Mouse (Mus musculus): ENCODE results near the gene Tmem206.

Tmem206 gene

GRCm38 (mm10) chr1:191307766-191308455, 17.8 kb upstream of the Tmem206 start:
- no peak for DNase-seq (ENCODE audit: low spot score in 2 of 2)

GRCm38 (mm10) chr1:191311296-191311898, 14.3 kb upstream of the Tmem206 start:
- DNase-seq (ENCODE audit: low spot score in 2 of 2) = no peak

DNA sequence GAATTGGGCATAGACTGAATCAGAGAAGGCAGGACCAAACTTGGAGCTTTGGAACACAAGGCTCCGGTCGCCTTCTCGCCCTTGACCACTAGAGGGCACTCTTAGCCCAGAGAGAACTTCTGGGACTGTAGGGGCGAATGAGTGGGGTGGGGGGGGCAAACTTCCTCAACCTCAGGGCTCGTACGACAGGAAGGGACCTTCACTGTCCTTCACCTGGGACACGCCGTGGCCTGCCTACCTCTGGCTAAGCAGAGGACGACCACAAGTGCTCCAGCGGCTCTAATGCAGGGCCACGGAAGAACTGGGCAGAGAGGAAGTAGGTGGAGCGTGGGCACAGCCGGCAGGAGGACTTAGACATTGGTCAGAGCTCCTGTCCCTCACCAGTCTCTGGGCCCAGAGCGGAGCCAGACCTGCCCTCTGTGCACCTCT, 13.2 kb upstream of the Tmem206 start:
- DNase-seq (ENCODE audit: low spot score in 2 of 2) = peak; percentile 80 to 83

DNA sequence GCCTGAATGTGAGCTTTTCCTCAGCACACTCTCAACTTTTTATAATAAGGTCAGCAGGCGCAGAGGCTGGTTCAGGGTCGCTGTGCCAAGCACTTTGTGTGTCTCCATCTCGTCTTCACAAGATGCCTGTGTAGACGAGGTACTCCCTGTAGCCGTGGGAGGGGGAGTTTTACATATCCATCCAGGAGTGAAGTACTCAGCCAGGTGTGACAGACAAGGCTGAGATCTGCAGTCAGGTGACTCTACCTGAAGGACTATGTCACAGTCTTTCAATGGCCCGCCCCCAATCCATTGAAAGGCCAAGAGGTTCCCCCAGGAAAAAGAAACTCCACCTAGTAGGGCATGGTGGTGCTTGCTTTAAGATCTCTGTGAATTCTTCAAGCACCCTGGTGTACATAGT, 12.6 kb upstream of the Tmem206 start:
- DNase-seq (ENCODE audit: low spot score in 2 of 2) = no peak

DNA sequence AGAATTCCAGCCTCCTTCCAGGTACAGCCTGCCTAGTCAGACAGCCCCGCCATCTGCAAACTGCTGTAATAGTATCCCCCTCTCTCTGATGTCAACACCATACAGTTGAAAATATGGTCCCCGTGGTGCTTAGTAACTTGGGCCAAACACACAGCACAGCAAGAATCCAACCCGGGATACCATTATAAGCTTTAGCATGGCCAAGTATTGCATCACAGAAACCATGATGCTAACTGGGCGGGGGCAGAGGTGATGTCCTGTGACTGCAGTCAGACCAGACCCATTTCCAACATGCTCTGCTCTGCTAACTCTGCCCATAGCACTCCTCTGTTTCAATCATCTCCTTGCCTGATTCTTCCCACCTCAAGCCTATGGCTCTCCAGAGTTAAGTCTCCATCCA, 11.8 kb upstream of the Tmem206 start:
- DNase-seq (ENCODE audit: low spot score in 2 of 2) = no peak

DNA sequence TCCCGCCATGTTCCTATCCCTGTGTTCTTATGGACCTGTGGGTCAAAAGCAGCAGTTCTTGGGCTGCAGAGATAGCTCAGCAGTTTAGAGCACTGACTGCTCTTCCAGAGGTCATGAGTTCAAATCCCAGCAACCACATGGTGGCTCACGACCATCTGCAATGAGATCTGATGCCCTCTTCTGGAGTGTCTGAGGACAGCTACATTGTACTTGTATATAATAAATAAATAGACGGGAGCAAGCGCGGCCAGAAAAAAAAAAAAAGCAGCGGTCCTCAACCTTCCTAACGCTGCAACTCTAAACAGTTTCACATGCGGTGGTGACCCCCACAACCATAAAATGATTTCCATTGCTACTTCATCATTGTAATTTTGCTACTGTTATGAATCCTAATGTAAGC, 8.9 kb upstream of the Tmem206 start:
- DNase-seq (ENCODE audit: low spot score in 2 of 2) = no peak

GRCm38 (mm10) chr1:191317591-191318196, 8.0 kb upstream of the Tmem206 start, which contains the start of gene Nenf:
Nenf (minus strand) TSS chr1:191318194.
- DNase-seq (ENCODE audit: low spot score in 2 of 2) = peak; percentile 74 to 75

DNA sequence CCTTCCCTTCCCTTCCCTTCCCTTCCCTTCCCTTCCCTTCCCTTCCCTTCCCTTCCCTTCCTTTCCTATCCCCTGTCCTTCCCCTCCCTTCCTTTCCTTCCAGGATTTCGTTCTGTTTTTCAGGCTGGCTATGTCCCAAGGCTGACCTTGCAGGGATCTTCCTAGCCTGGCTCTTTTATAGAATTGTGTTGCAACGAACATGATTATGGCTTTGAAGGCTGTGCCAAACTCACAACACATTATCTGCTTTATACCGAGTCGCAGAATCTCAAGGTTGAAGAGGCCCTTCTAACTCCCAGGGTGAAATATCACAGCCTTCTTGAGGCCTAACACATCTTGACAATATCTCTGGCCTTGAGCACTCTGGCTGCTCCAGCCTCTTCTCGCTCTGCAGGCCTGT, 7.0 kb upstream of the Tmem206 start:
- DNase-seq (ENCODE audit: low spot score in 2 of 2) = no peak

DNA sequence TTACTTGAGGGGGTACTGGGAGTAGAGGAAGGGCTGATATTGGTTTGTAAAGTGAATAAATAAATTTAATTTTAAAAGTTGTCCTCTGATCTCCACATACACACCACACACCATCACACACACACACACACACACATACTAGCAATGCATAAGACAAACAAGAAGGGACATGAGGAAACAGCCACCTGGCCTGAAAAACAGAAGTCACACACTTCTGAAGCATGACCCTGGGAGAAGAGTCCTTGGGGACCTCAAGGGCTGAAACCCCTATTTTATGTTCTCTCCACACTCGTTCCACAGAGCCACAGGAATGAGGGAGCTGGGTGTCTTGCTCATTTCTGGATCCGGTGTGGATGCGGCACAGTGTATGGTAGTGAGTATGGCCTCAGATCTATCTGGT, 2.3 kb upstream of the Tmem206 start:
- DNase-seq (ENCODE audit: low spot score in 2 of 2) = no peak

- no peak for DNase-seq (ENCODE audit: low spot score in 2 of 2)
Observed at GRCm38 (mm10) chr1:191324733-191325590, 750 bp upstream of the Tmem206 start.

DNA sequence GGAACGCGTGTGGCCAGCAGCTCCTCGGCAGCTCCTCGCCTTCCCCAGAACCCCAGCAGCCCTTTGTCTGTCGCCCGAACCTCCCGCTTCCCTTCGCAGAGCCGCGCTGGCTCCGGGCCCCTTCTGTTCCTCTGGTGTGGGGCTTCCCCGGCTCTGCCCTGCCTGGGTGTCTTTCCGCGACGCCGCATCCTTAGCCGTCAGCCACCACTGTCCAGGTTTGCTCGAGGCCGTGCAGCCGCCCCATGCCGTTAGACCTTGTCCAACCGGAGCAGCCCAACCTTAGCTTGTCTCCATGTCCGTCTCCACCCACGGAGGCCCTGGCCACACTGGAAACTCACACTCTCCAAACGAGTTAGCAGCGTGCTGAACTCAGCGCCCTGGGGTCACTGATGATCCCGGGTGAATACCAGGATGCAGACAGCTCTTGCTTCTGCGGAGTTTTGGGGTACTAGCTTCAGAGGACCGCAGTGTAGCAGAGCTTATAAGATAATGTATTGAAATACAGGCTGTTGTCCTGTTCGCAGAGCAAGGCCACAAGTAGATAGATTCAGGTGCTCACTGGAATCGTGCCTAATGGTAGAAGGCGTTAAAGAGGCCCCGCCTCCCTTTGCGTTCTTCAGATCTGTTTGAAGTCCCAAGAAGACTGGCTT, 646 bp downstream of the Tmem206 start:
- DNase-seq (ENCODE audit: low spot score in 2 of 2) = peak; percentile 64 to 67

- no peak for DNase-seq (ENCODE audit: low spot score in 2 of 2)
Observed at GRCm38 (mm10) chr1:191327258-191327657, 1.5 kb downstream of the Tmem206 start.

DNA sequence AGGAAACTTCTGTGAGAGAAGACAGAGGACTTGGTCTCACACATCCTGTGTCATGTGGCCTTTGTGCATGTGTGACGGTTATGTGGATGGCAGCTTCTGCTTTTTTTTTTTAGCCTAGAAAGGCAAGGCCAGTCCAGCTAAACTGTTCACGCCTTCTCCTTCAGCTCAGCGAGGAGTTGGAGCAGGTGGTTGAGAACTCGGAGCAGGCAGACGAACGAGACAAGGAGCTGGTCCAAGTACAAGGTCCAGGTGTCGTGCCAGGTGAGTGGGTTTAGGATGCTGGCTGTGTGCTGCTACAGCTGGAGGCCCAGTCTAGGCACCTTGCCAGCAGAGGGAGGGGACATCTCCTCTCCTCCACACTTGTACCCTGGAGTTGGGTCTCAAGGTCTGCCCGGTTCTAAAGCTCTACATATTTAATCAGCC, 2.3 kb downstream of the Tmem206 start:
- peak; percentile 61 to 67 for DNase-seq (ENCODE audit: low spot score in 2 of 2)

DNA sequence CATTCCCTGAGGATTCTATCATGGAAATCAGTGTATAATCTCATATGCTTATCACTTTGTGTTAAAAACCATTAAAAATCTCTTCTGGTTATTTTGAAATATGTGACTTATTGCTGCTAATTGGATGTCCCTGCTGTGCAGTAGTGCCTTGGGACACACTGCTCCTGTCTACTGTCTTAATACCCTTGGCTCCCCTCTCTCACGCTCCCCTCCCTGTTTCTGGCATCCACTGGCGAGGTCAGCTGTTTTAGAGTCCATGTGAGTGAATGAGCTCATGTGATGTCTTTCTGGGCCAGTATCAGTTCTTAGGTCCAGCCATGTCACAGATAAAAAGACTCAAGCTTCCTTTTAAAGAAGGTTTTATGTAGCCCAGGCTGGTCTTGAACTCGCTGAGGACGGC, 4.6 kb downstream of the Tmem206 start:
- DNase-seq (ENCODE audit: low spot score in 2 of 2) = no peak

DNA sequence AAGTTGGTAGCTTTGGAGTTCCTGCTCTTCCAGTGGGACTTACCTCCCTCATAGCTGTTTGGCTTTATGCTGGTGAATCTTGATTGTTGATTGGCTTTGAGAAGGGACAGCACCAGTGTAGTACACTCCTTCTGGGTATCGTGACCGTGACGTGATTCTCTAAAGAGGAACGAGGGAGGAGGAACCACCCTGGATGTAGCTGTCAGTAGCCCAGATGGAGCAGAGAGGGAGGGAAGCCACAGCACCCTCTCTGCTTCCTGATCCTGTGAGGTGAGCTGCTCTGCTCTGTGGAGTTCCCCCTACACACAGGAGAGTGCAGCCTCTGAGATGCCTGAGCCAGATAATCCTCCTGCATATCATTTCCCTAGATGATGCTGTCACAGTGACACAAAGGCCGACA, 8.8 kb downstream of the Tmem206 start:
- no peak for DNase-seq (ENCODE audit: low spot score in 2 of 2)

DNA sequence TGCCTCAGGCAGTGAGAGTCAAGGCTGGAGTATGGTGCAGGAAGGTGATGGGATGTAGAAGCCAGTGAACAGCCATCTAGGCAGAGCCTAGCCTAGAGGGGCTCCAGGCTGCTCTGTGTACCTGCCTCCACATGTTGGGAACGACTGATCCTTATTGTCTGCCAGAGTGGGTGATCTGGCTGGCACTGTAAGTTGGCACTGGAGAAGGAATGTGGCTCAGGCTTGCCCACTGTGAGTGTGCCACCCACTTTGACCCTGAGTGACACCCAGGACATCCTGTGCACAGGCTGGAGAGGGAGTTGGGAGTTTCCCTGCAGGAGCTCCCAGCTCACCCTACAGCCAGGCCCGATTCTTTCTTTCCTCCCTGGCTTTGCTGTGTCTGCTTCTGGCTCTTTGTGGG, 14.2 kb downstream of the Tmem206 start:
- DNase-seq (ENCODE audit: low spot score in 2 of 2) = no peak

DNA sequence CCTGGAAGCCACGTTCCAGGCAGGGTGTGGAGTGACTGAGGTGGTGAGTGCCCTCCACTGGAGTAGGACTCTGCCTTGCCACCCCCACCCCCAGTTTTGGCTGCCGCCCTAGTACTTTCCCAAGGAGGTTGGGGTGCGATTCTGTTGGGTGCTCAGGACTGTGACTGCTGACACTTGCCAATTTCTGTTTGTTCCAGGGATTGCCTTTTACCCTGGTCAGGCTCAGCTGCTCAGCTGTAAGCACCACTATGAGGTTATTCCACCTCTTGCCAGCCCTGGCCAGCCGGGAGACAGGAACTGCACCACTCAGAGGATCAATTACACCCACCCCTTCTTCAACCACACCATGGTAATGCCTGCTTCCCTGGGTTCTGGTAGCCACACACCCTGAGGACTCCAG, 14.8 kb downstream of the Tmem206 start:
- DNase-seq (ENCODE audit: low spot score in 2 of 2) = no peak

GRCm38 (mm10) chr1:191347602-191348001, 21.9 kb downstream of the Tmem206 start:
- no peak for DNase-seq (ENCODE audit: low spot score in 2 of 2)

GRCm38 (mm10) chr1:191348592-191348991, 22.9 kb downstream of the Tmem206 start:
- no peak for DNase-seq (ENCODE audit: low spot score in 2 of 2)

DNA sequence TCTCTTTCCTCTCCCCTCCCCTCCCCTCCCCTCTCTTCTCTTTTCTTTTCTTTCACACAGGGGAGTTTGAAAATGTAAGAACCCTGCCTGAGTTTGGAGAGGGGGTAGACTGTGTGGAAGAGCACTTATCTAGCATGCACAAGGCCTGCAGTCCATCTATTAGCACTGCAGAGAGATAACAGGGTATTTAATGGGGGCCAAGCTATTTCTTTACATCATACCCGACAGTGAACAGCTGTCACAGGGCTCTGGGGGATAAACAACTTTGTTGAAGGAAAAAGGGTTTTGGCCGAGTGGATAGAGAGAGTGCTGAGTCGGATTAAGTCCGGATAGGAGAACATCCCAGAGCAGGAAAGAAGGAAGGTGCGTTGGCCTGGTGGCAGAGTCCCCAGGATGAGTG, 23.3 kb downstream of the Tmem206 start:
- no peak for DNase-seq (ENCODE audit: low spot score in 2 of 2)

- no peak for DNase-seq (ENCODE audit: low spot score in 2 of 2)
Observed at GRCm38 (mm10) chr1:191349486-191350037, 23.9 kb downstream of the Tmem206 start.
